Mouse (Mus musculus) stomach, embryonic 14.5 days (tissue): ENCODE results near the gene Rp2. TPM values are rescaled to one million over a fixed set of nuclear protein-coding genes. Genes with fewer than 3 reads are reported as not detected.
A peak's percentile ranks its signal among the peaks of the same experiment; 100 is the strongest.
"Not testable (repeated sequence)": the region's sequence is repeated elsewhere in the genome, so short reads cannot be mapped to it uniquely, and the experiment has no call there.

ENCODE experiments used
- ATAC-seq: fragments of 200-750 bp; cut with Nextera tagmentation; 2 replicates; pipeline ENCODE4 v1.8.0; 2017; ENCODE audit warnings: low read depth, moderate TSS enrichment; ENCODE audit not compliant: insufficient number of reproducible peaks, insufficient read depth, low FRiP score
- H3K27ac ChIP-seq: fragments of 300-500 bp; sonication (generic); 2 replicates; pipeline ENCODE4 v1.5.1; 2014; ENCODE audit warnings: mild to moderate bottlenecking, low read length, moderate library complexity, mixed read lengths
- H3K27me3 ChIP-seq: fragments of 300-500 bp; sonication (generic); 2 replicates; pipeline ENCODE4 v1.6.1; 2014; ENCODE audit warnings: low read length, control low read depth, mixed read lengths; ENCODE audit not compliant: control insufficient read depth, insufficient read depth
- H3K36me3 ChIP-seq: fragments of 300-500 bp; sonication (generic); 2 replicates; pipeline ENCODE4 v1.6.1; 2014; ENCODE audit warnings: mild to moderate bottlenecking, control low read depth, low read length, moderate library complexity, mixed read lengths; ENCODE audit not compliant: control insufficient read depth, insufficient read depth
- H3K4me1 ChIP-seq: fragments of 300-500 bp; sonication (generic); 2 replicates; pipeline ENCODE4 v1.6.1; 2014; ENCODE audit warnings: low read length, control low read depth, mixed read lengths; ENCODE audit not compliant: control insufficient read depth, insufficient read depth
- H3K4me2 ChIP-seq: fragments of 300-500 bp; sonication (generic); replicated peaks from 2 replicates; pipeline ENCODE4 v1.6.1; 2014; ENCODE audit warnings: low read depth, low read length, control low read depth
- H3K4me3 ChIP-seq: fragments of 300-500 bp; sonication (generic); 2 replicates; pipeline ENCODE4 v1.5.1; 2014; ENCODE audit warnings: low read depth, low read length, control low read depth
- H3K9ac ChIP-seq: fragments of 300-500 bp; sonication (generic); replicated peaks from 2 replicates; pipeline ENCODE4 v1.6.1; 2014; ENCODE audit warnings: low read depth, mild to moderate bottlenecking, control low read depth, low read length, moderate library complexity, mixed read lengths
- H3K9me3 ChIP-seq: fragments of 300-500 bp; sonication (generic); 2 replicates; pipeline ENCODE4 v1.6.1; 2016; ENCODE audit warnings: low read depth, low read length, control low read depth; ENCODE audit not compliant: control insufficient read depth
- WGBS: fragments of 180-500 bp; shearing (Covaris S2); extraction: QIAGEN DNeasy Blood & Tissue Kit; methylation state at CpG from one replicate; pipeline ENCODE4 v1.1.7; 2014; 5-methylcytosine and 5-hydroxymethylcytosine counted together
- polyA plus RNA-seq: library from polyadenylated mRNA; unstranded; fragments of >200 nt; fragmentation: Nextera tagmentation; extraction: Ambion mirVana; gene quantifications from 2 replicates; pipeline ENCODE4 v1.2.1, GENCODE M21; 2014

Rp2 gene
- polyA plus RNA-seq, 1 experiment from 2014 or later = 23.0 TPM

DNA sequence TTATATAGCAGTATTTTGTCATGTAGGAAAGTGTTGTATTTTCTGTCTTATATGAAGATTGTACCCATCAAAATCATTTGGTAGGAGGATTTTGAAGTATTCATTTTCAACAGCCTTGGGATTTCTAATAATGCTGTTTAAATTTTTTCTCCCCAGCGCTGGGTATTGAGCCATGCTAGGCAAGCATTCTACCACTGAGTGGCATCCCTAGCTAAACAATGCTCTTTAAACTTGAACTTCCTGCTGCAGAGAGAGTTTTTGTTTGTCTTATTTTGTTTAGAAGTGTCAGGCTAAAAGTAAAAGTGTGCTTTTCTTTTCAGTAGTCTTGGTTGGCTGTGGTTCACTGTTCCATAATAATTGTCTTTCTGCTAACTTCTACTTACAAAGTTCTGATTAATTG lies 1.8 kb downstream of the Rp2 start:
- Histone ChIP-seq H3K9me3 (no peaks in the 10 kb centered on the region), H3K4me3 (no peak overlapping the region), H3K27me3 (no peaks in the 10 kb centered on the region), H3K4me1 (no peaks in the 10 kb centered on the region), H3K4me2 (peak overlapping the region; percentile 28; the same call in 1 of the 2 replicates), H3K9ac (no peak overlapping the region), H3K27ac (no peak overlapping the region), H3K36me3 (no peaks in the 10 kb centered on the region)
- WGBS = 50% methylated on average over 1 of the region's 1 CpGs
- ATAC-seq = no peak

DNA sequence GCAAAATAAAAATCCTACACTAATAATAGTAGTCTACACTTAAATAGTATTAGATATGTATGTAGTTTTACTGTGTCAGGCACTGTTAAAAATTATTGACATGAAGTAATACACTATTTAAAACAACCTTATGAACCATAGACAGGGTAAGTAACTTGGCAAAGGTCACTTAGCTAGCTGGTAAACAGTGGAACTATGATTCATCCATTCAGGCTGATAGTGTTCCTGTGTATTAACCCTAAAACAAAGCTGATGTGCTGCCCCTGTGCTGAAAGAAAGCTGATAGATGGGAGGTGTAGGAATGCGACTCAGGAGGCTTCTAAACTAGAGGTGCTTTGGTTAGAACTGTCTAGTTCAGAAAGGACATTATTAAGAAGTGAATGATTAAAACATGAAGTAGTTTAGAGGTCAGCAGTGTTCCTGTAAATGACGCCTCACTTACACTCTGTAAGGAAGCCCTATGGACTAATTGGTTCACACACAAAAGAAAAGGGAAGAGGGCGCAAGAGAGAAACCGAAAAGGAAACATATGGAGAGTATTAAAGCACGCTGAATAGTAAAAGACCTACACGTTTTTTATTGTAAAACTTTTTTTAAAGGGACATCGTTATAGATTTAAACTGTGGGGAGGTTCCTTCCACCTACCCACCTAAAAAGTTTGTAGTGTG lies 15.2 kb downstream of the Rp2 start:
- no peaks in the 10 kb centered on the region for H3K9me3 ChIP-seq
- 76% methylated on average over 7 of the region's 7 CpGs for WGBS
- H3K4me1 ChIP-seq = no peaks in the 10 kb centered on the region
- no peak for ATAC-seq
- H3K4me2 ChIP-seq = no peak overlapping the region
- H3K9ac ChIP-seq = no peak overlapping the region
- no peak overlapping the region for H3K4me3 ChIP-seq
- no peaks in the 10 kb centered on the region for H3K27me3 ChIP-seq
- no peak overlapping the region for H3K27ac ChIP-seq
- no peaks in the 10 kb centered on the region; the same call in 1 of the 2 replicates for H3K36me3 ChIP-seq

GRCm38 (mm10) chrX:20382260-20382659 lies 18.0 kb downstream of the Rp2 start:
- no peaks in the 10 kb centered on the region for H3K27me3 ChIP-seq
- no peak for ATAC-seq
- H3K4me2 ChIP-seq = no peak overlapping the region
- no peaks in the 10 kb centered on the region; the same call in 1 of the 2 replicates for H3K36me3 ChIP-seq
- H3K4me3 ChIP-seq = no peak overlapping the region
- H3K9ac ChIP-seq = no peak overlapping the region
- WGBS = 86% methylated on average over 6 of the region's 6 CpGs
- no peaks in the 10 kb centered on the region for H3K9me3 ChIP-seq
- H3K27ac ChIP-seq = no peak overlapping the region
- no peaks in the 10 kb centered on the region for H3K4me1 ChIP-seq

DNA sequence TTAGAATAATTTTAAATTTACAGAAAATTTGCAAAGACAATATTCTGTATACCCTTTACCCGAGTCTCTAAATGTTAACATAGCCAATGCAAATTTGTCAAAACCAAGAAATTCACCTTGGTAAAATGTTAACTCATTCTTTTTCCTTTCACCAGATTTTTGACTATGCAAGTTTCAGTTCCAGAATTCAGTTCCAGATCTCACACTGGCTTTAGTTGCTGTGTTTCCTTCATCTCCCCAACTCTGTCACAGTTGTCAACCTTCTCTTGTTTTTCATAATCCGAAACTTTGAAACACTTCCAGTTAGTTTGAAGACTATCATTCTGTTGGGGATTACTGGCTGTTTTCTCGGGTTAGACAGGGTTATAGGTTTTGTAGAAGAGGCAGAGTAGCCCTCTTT lies 22.7 kb downstream of the Rp2 start:
- Histone ChIP-seq H3K9me3 (no peaks in the 10 kb centered on the region), H3K27me3 (no peaks in the 10 kb centered on the region), H3K4me2 (no peak overlapping the region), H3K36me3 (no peaks in the 10 kb centered on the region; the same call in 1 of the 2 replicates), H3K4me1 (no peaks in the 10 kb centered on the region), H3K9ac (no peak overlapping the region), H3K4me3 (no peak overlapping the region), H3K27ac (no peak overlapping the region)
- 80% methylated on average over 3 of the region's 3 CpGs for WGBS
- ATAC-seq = no peak

DNA sequence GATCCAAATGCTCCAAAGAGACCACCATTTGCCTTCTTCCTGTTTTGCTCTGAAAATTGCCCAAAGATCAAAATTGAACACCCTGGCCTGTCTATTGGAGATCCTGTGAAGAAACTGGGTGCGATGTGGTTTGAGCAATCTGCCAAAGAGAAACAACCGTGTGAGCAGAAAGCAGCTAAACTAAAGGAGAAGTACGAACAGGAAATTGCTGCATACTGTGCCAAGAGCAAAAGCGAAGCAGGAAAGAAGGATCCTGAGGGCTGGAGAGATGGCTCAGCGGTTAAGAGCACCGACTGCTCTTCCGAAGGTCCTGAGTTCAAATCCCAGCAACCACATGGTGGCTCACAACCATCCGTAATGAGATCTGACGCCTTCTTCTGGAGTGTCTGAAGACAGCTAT lies 27.7 kb downstream of the Rp2 start:
- 91% methylated on average over 9 of the region's 9 CpGs for WGBS
- H3K27ac ChIP-seq, ATAC-seq, H3K9ac ChIP-seq, H3K9me3 ChIP-seq, H3K4me3 ChIP-seq, H3K4me2 ChIP-seq, H3K36me3 ChIP-seq, H3K4me1 ChIP-seq, H3K27me3 ChIP-seq: not testable (repeated sequence)

GRCm38 (mm10) chrX:20392942-20393341 lies 28.7 kb downstream of the Rp2 start:
- ATAC-seq = no peak
- Histone ChIP-seq H3K27me3 (no peaks in the 10 kb centered on the region), H3K4me3 (no peak overlapping the region), H3K9me3 (no peaks in the 10 kb centered on the region), H3K4me2 (no peak overlapping the region), H3K9ac (no peak overlapping the region), H3K27ac (no peak overlapping the region), H3K4me1 (no peaks in the 10 kb centered on the region), H3K36me3 (no peaks in the 10 kb centered on the region)
- 50% methylated on average over 3 of the region's 3 CpGs for WGBS

DNA sequence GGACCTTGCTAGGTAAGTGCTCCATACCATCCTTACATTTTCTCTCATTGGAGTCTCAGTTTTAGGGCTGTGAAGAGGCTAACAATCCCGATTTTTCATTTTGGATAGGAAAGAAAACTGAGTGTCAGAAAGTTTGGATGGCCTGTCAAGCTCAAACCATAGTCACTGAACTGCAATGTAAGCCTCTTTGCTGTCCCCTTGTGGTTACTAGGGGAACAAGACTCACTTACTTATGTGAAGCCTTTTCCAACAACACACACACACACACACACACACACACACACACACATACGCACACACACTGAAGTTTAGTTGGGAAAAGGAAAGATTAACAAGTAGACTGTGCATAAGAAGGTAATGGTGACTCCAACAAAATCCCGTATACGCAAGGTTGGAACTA lies 39.8 kb downstream of the Rp2 start:
- H3K4me2 ChIP-seq = no peak overlapping the region
- H3K27ac ChIP-seq = no peak overlapping the region
- 79% methylated on average over 4 of the region's 4 CpGs for WGBS
- no peak for ATAC-seq
- H3K36me3 ChIP-seq = no peaks in the 10 kb centered on the region
- no peaks in the 10 kb centered on the region for H3K4me1 ChIP-seq
- no peaks in the 10 kb centered on the region for H3K27me3 ChIP-seq
- H3K9ac ChIP-seq = no peak overlapping the region
- H3K4me3 ChIP-seq = no peak overlapping the region
- H3K9me3 ChIP-seq = no peaks in the 10 kb centered on the region

DNA sequence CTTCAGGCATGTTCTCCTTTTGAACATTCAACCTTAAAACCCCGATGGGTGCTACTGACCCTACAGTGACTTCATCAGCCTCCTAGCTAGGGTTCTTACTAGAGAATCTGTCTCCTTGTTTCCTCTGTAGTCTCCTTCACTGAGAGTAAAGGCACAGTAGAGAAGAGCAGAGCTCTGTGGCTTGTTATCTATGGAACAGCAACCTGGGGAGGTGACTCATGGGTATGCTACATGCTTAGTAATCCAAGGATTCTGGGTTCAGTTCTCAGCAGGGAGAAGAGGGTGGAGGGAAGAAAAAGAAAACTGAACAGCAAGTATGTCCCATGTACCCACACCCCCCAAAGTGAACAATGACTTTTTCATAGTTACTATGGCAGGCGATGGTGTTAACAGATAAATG lies 42.6 kb downstream of the Rp2 start:
- H3K27ac ChIP-seq = no peak overlapping the region
- no peak overlapping the region for H3K4me3 ChIP-seq
- H3K9ac ChIP-seq = no peak overlapping the region
- H3K4me1 ChIP-seq = no peaks in the 10 kb centered on the region
- no peaks in the 10 kb centered on the region for H3K27me3 ChIP-seq
- WGBS = 84% methylated on average over 2 of the region's 2 CpGs
- no peaks in the 10 kb centered on the region for H3K9me3 ChIP-seq
- H3K4me2 ChIP-seq = no peak overlapping the region
- H3K36me3 ChIP-seq = no peaks in the 10 kb centered on the region
- ATAC-seq = no peak

GRCm38 (mm10) chrX:20407676-20408075 lies 43.4 kb downstream of the Rp2 start:
- H3K27ac ChIP-seq = no peak overlapping the region

More at GRCm38 (mm10) chrX:20407676-20408075, 43.4 kb downstream of the Rp2 start:
- H3K36me3 ChIP-seq = no peaks in the 10 kb centered on the region
- H3K4me2 ChIP-seq = no peak overlapping the region
- whole genome bisulfite sequencing = 52% methylated on average over 2 of the region's 2 CpGs
- H3K9ac ChIP-seq = no peak overlapping the region
- no peaks in the 10 kb centered on the region for H3K4me1 ChIP-seq
- H3K4me3 ChIP-seq = no peak overlapping the region
- no peak for ATAC-seq
- no peaks in the 10 kb centered on the region for H3K9me3 ChIP-seq
- no peaks in the 10 kb centered on the region for H3K27me3 ChIP-seq
